Mouse (Mus musculus) bone marrow, adult 2 months (tissue): ENCODE results near the gene Gnb2.

Source experiments
- CTCF ChIP-seq: fragments of 200-500 bp; IDR thresholded peaks from 2 replicates; pipeline ENCODE4 v1.5.1; 2011; ENCODE audit warnings: low read length, control low read depth; ENCODE audit not compliant: control insufficient read depth, insufficient read depth
- POLR2A ChIP-seq: fragments of 200-500 bp; IDR thresholded peaks from 2 replicates; pipeline ENCODE4 v1.6.1; 2011; ENCODE audit warnings: low read depth, mild to moderate bottlenecking, control low read depth, low read length, borderline replicate concordance; ENCODE audit not compliant: control insufficient read depth

DNA sequence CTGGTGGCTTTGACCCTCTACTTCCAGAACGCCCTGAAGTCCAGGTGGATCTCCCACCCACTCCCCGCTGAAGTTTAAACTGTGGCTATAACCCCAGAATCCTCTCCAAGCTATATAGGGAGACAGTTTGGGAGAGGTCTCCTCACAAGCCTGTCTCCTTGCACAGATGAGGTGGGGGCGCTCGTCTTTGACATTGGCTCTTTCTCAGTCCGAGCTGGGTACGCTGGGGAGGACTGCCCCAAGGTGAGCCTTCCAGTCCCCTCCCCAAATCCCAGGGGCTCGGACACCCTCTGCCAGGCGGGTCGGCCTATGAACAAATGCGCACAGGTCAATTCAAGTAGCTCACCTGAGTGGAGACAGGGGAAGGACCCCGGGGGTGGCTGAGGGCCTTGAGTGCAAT is 20.6 kb upstream of the Gnb2 start:
- TF ChIP-seq POLR2A = no peak
- TF ChIP-seq CTCF = no peak
